Mouse (Mus musculus): ENCODE measurements around the gene Trp53i11. TPM values are rescaled to one million over a fixed set of nuclear protein-coding genes. Genes with fewer than 3 reads are reported as not detected.
A peak's percentile ranks its signal among the peaks of the same experiment; 100 is the strongest.

Trp53i11 gene
- polyA plus RNA-seq, 1 experiment from 2014 or later = 191 TPM

DNA sequence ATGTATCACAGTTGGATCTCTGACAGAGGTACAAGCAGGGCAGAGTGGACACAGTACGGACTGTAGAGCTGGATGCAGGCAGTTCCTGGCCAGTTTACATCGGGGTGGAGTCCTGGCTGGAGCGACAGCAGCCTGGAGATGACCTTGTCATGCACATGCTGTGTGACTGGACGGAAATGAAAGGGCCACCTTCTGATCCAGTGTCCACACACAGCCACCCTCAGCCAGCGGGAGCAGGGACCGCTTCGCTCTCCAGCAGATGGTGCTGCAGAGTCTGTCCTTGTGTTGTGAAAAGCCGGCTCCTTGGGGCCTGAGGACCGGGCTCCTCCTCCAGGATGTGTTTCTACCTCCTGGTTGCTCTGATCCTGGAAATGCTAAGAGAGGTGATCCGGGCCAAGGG, 16.3 kb downstream of the Trp53i11 start:
- Histone ChIP-seq H3K9ac (ENCODE audit: low read length) (no peak overlapping the region), H3K36me3 (ENCODE audit: control insufficient read depth, insufficient read depth, low read length) (peaks cover 10% of the 10 kb centered on the region; the same call in 1 of the 2 replicates), H3K4me3 (ENCODE audit: low read depth, low read length) (no peak overlapping the region), H3K4me1 (ENCODE audit: control insufficient read depth, insufficient read depth, low read length) (peaks cover 4% of the 10 kb centered on the region; the same call in 1 of the 2 replicates), H3K27me3 (ENCODE audit: control insufficient read depth, insufficient read depth, low read length) (no peaks in the 10 kb centered on the region), H3K9me3 (ENCODE audit: control insufficient read depth, low read length) (no peaks in the 10 kb centered on the region), H3K4me2 (no peak overlapping the region), H3K27ac (ENCODE audit: low read depth, low read length) (no peak overlapping the region)
- WGBS = 19% methylated on average over 10 of the region's 10 CpGs
- ATAC-seq (ENCODE audit: low FRiP score) = peak; percentile 23
- DNase-seq (ENCODE audit: low spot score, missing footprints) = peak; percentile 95

DNA sequence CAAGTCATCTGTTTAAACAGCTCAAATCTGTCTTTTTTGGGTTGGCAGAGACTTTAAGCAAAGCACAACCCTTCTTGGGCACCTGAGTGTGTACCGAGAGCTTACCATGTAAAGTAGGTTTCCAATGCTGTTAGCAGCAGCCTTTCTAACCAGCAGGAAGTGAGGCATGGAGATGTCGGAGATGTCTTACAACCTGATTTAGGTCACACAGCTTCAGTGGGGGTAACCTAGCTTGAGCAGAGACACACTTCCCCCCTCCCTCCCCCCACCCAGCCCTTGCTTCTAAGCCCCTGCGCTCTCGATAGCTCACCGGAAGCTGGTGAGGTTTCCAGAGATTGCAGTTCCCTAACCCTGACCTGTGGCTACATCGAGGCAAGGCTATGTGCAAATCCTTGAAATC, 17.2 kb downstream of the Trp53i11 start:
- Histone ChIP-seq H3K9ac (ENCODE audit: low read length) (no peak overlapping the region), H3K4me1 (ENCODE audit: control insufficient read depth, insufficient read depth, low read length) (peaks cover 1% of the 10 kb centered on the region; the same call in 1 of the 2 replicates), H3K27ac (ENCODE audit: low read depth, low read length) (no peak overlapping the region), H3K4me3 (ENCODE audit: low read depth, low read length) (no peak overlapping the region), H3K4me2 (no peak overlapping the region), H3K9me3 (ENCODE audit: control insufficient read depth, low read length) (no peaks in the 10 kb centered on the region), H3K27me3 (ENCODE audit: control insufficient read depth, insufficient read depth, low read length) (no peaks in the 10 kb centered on the region), H3K36me3 (ENCODE audit: control insufficient read depth, insufficient read depth, low read length) (peaks cover 8% of the 10 kb centered on the region; the same call in 1 of the 2 replicates)
- DNase-seq (ENCODE audit: low spot score, missing footprints) (no peak), ATAC-seq (ENCODE audit: low FRiP score) (no peak)
- WGBS = 92% methylated on average over 6 of the region's 6 CpGs

DNA sequence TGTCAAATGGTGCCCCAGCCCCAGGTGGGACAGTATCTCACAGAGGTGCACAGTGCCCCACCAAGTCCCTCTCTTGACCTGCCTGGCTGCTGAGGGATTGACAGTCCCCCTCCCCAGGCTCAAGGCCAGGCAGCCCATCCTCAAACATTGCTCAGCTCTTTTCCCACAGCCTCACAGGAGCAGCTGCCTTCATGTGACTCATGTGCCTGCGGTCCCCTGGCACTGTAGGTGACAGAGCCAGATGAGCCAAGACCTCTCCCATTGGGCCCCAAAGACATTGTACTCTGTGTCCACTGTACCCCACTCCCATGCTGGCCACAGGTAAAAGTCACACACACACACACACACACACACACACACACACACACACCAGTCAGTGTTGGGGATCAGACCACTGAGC, 18.8 kb downstream of the Trp53i11 start:
- no peaks in the 10 kb centered on the region for H3K4me1 ChIP-seq (ENCODE audit: control insufficient read depth, insufficient read depth, low read length)
- no peak overlapping the region for H3K4me2 ChIP-seq
- DNase-seq (ENCODE audit: low spot score, missing footprints) = no peak
- H3K9ac ChIP-seq (ENCODE audit: low read length) = no peak overlapping the region
- ATAC-seq (ENCODE audit: low FRiP score) = no peak
- peaks cover 9% of the 10 kb centered on the region; the same call in 1 of the 2 replicates for H3K36me3 ChIP-seq (ENCODE audit: control insufficient read depth, insufficient read depth, low read length)
- H3K27ac ChIP-seq (ENCODE audit: low read depth, low read length) = no peak overlapping the region
- H3K9me3 ChIP-seq (ENCODE audit: control insufficient read depth, low read length) = no peaks in the 10 kb centered on the region
- 95% methylated on average over 1 of the region's 1 CpGs for WGBS
- no peak overlapping the region for H3K4me3 ChIP-seq (ENCODE audit: low read depth, low read length)
- no peaks in the 10 kb centered on the region for H3K27me3 ChIP-seq (ENCODE audit: control insufficient read depth, insufficient read depth, low read length)

DNA sequence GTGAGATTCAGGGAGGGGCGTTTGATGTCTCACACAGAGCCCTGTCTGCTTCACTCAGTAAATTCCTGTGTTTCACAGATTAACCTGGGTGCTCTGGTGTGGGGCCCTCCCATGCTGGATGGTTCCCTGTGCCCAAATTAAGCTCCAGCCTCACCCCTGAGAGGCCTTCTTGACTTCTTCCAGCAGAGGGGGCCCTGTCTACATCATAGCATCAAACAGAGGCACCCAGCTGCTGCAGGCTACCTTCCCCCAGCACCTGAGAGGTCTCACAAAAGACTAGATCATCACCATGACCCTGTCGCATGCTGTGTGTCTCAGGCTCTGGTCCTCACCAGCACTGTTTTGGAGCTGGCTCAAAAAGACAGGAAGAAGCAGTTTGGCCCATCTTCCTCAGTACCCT, 25.0 kb downstream of the Trp53i11 start:
- H3K4me3 ChIP-seq (ENCODE audit: low read depth, low read length) = no peak overlapping the region
- 74% methylated on average over 2 of the region's 2 CpGs for WGBS
- peaks cover 11% of the 10 kb centered on the region; the same call in 1 of the 2 replicates for H3K36me3 ChIP-seq (ENCODE audit: control insufficient read depth, insufficient read depth, low read length)
- ATAC-seq (ENCODE audit: low FRiP score) (no peak), DNase-seq (ENCODE audit: low spot score, missing footprints) (no peak)
- no peak overlapping the region for H3K27ac ChIP-seq (ENCODE audit: low read depth, low read length)
- peaks cover 3% of the 10 kb centered on the region; the same call in 1 of the 2 replicates for H3K4me1 ChIP-seq (ENCODE audit: control insufficient read depth, insufficient read depth, low read length)
- H3K4me2 ChIP-seq = no peak overlapping the region
- peaks cover 3% of the 10 kb centered on the region; the same call in 1 of the 2 replicates for H3K27me3 ChIP-seq (ENCODE audit: control insufficient read depth, insufficient read depth, low read length)
- H3K9ac ChIP-seq (ENCODE audit: low read length) = no peak overlapping the region
- H3K9me3 ChIP-seq (ENCODE audit: control insufficient read depth, low read length) = no peaks in the 10 kb centered on the region

DNA sequence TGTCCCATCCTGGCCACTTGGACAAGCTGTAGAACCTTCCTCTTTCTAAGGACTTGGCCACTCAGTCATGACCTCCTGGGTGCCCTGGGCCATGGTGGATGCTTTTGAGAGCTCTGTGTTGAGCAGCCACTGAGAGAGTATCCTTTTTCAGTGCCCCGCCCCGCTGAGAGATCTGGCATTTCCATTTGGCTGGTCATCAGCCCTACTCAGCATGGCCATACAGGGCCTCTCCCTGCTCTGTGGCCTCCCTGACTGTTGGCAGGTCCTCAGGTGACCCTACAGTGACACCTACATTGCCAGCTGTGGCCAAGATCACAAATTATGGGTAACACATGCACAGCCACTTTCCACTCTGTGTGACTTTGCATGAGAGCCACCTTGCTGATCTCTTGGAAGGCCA, 25.5 kb downstream of the Trp53i11 start:
- no peak overlapping the region for H3K4me2 ChIP-seq
- peaks cover 8% of the 10 kb centered on the region for H3K4me1 ChIP-seq (ENCODE audit: control insufficient read depth, insufficient read depth, low read length)
- no peak overlapping the region for H3K4me3 ChIP-seq (ENCODE audit: low read depth, low read length)
- 100% methylated on average over 2 of the region's 2 CpGs for WGBS
- H3K27me3 ChIP-seq (ENCODE audit: control insufficient read depth, insufficient read depth, low read length) = peaks cover 3% of the 10 kb centered on the region; the same call in 1 of the 2 replicates
- ATAC-seq (ENCODE audit: low FRiP score) (no peak), DNase-seq (ENCODE audit: low spot score, missing footprints) (no peak)
- no peaks in the 10 kb centered on the region for H3K9me3 ChIP-seq (ENCODE audit: control insufficient read depth, low read length)
- H3K9ac ChIP-seq (ENCODE audit: low read length) = no peak overlapping the region
- H3K27ac ChIP-seq (ENCODE audit: low read depth, low read length) = no peak overlapping the region
- H3K36me3 ChIP-seq (ENCODE audit: control insufficient read depth, insufficient read depth, low read length) = peaks cover 11% of the 10 kb centered on the region; the same call in 1 of the 2 replicates

DNA sequence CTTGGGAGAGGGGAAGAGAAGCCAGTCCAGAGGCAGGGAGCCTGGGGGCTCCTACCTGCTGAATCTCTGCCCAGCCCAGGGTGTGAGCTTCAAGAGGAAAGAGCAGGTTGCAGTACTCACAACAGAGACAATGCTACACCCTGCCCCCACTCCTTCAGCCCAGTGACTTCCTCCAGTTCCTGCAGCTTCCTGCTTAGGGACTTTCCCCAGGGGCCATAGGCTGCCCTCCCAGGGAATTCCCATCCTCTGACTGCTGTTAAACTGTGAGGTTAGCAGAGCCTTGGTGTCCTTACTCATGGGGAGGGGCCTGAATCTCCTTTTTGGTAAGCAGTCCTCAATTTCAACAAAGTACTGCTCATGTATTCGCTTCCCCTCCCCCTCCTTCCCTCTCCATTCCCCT, 26.8 kb downstream of the Trp53i11 start:
- H3K4me1 ChIP-seq (ENCODE audit: control insufficient read depth, insufficient read depth, low read length) = peaks cover 9% of the 10 kb centered on the region
- H3K27ac ChIP-seq (ENCODE audit: low read depth, low read length) = no peak overlapping the region

DNA sequence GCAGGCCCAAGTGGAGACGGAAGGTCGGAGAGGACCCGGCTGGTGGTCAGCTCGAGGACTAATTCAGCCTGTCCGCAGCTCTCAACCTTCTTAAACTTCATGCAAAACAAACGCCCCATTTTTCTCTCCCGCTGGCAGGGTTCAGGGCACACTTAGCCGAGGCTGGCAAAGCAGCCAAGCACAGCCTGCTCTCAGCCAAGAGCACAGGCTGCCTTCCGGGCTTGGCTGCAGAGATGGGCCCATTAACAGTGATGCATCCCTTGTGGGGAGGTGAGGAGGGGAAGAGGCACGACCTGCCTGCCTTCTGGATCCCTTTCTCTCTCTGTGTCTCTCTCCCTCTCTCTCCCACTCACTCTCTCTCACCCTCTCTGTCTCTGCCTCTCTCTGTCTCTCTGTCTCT, 28.4 kb downstream of the Trp53i11 start:
- no peak overlapping the region for H3K27ac ChIP-seq (ENCODE audit: low read depth, low read length)
- peaks cover 9% of the 10 kb centered on the region for H3K4me1 ChIP-seq (ENCODE audit: control insufficient read depth, insufficient read depth, low read length)
- ATAC-seq (ENCODE audit: low FRiP score) (no peak), DNase-seq (ENCODE audit: low spot score, missing footprints) (no peak)
- no peaks in the 10 kb centered on the region for H3K9me3 ChIP-seq (ENCODE audit: control insufficient read depth, low read length)
- H3K4me3 ChIP-seq (ENCODE audit: low read depth, low read length) = no peak overlapping the region
- no peak overlapping the region for H3K4me2 ChIP-seq
- WGBS = 83% methylated on average over 10 of the region's 10 CpGs
- peaks cover 3% of the 10 kb centered on the region; the same call in 1 of the 2 replicates for H3K27me3 ChIP-seq (ENCODE audit: control insufficient read depth, insufficient read depth, low read length)
- H3K36me3 ChIP-seq (ENCODE audit: control insufficient read depth, insufficient read depth, low read length) = peaks cover 6% of the 10 kb centered on the region; the same call in 1 of the 2 replicates
- no peak overlapping the region for H3K9ac ChIP-seq (ENCODE audit: low read length)

More for the DNA sequence above, 26.8 kb downstream of the Trp53i11 start:
- H3K36me3 ChIP-seq (ENCODE audit: control insufficient read depth, insufficient read depth, low read length) = peaks cover 11% of the 10 kb centered on the region; the same call in 1 of the 2 replicates
- H3K27me3 ChIP-seq (ENCODE audit: control insufficient read depth, insufficient read depth, low read length) = peaks cover 3% of the 10 kb centered on the region; the same call in 1 of the 2 replicates
- no peak overlapping the region for H3K4me2 ChIP-seq
- DNase-seq (ENCODE audit: low spot score, missing footprints) (no peak), ATAC-seq (ENCODE audit: low FRiP score) (no peak)
- H3K4me3 ChIP-seq (ENCODE audit: low read depth, low read length) = no peak overlapping the region
- H3K9me3 ChIP-seq (ENCODE audit: control insufficient read depth, low read length) = no peaks in the 10 kb centered on the region
- 85% methylated on average over 1 of the region's 1 CpGs for WGBS
- H3K9ac ChIP-seq (ENCODE audit: low read length) = no peak overlapping the region

DNA sequence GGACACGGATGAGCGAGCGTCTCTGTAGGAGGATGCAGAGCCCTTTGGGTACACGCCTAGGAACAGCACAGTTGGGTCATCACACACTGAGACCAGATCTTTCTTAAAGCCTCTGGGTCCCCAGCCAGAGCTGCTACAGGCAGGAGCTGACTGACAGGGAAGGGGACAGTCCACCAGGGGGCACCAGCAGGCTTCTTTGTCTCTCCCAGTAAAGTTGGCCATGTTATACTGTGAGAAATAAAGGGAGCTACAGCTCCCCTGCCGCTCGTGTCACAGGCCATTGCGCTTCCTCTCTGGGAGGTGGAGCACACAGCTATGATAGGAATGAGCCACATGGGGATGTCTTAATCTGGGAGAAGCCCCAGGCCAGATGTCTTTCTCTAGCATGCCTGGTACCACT, 29.7 kb downstream of the Trp53i11 start:
- Histone ChIP-seq H3K9ac (ENCODE audit: low read length) (no peak overlapping the region), H3K27me3 (ENCODE audit: control insufficient read depth, insufficient read depth, low read length) (peaks cover 3% of the 10 kb centered on the region; the same call in 1 of the 2 replicates), H3K9me3 (ENCODE audit: control insufficient read depth, low read length) (no peaks in the 10 kb centered on the region), H3K4me2 (no peak overlapping the region), H3K27ac (ENCODE audit: low read depth, low read length) (no peak overlapping the region), H3K4me3 (ENCODE audit: low read depth, low read length) (no peak overlapping the region), H3K36me3 (ENCODE audit: control insufficient read depth, insufficient read depth, low read length) (peaks cover 5% of the 10 kb centered on the region; the same call in 1 of the 2 replicates), H3K4me1 (ENCODE audit: control insufficient read depth, insufficient read depth, low read length) (peaks cover 9% of the 10 kb centered on the region)
- 10% methylated on average over 7 of the region's 7 CpGs for WGBS
- peak; percentile 98 for DNase-seq (ENCODE audit: low spot score, missing footprints)
- ATAC-seq (ENCODE audit: low FRiP score) = peak; percentile 79

DNA sequence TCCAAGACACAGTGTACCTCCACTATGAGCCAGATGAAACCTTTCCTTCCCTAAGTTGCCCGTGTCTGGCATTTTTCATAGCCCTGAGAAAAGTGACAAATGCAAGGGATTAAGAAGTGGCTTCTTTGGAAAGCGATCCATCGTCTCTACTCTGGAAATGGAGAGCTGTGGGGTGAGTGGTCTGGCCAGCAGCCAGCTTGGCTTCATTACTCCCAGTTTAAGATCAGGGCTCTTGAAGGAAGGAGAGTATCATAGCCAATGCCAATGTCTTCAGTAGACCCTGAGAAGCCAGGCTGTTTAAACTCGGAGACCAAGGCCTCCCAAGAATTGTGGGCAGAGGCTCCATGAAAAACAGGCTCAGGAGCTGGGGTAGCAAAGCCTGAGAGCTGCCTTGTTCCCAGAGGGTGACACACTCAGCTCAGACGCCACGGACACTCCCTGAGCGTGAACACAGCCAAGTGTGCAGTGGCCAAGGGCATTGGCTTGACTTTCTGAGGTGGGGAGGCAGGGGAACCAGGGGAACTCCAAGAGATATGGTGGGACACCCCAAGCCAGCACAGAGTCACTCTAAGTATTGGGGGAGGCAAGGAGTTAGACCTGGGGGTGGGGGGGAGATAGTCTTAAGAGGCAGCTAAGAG, 31.1 kb downstream of the Trp53i11 start:
- WGBS = 86% methylated on average over 7 of the region's 7 CpGs
- H3K9me3 ChIP-seq (ENCODE audit: control insufficient read depth, low read length) = no peaks in the 10 kb centered on the region
- H3K36me3 ChIP-seq (ENCODE audit: control insufficient read depth, insufficient read depth, low read length) = peaks cover 5% of the 10 kb centered on the region; the same call in 1 of the 2 replicates
- H3K4me3 ChIP-seq (ENCODE audit: low read depth, low read length) = no peak overlapping the region
- peaks cover 3% of the 10 kb centered on the region; the same call in 1 of the 2 replicates for H3K27me3 ChIP-seq (ENCODE audit: control insufficient read depth, insufficient read depth, low read length)
- H3K4me1 ChIP-seq (ENCODE audit: control insufficient read depth, insufficient read depth, low read length) = peaks cover 10% of the 10 kb centered on the region
- DNase-seq (ENCODE audit: low spot score, missing footprints) = no peak
- peak overlapping the region; percentile 25; the same call in 1 of the 2 replicates for H3K9ac ChIP-seq (ENCODE audit: low read length)
- H3K4me2 ChIP-seq = no peak overlapping the region
- no peak overlapping the region for H3K27ac ChIP-seq (ENCODE audit: low read depth, low read length)
- no peak for ATAC-seq (ENCODE audit: low FRiP score)

All from midbrain, embryonic 11.5 days (tissue).